Mouse (Mus musculus): ENCODE results near the gene Zfp451.

DNA sequence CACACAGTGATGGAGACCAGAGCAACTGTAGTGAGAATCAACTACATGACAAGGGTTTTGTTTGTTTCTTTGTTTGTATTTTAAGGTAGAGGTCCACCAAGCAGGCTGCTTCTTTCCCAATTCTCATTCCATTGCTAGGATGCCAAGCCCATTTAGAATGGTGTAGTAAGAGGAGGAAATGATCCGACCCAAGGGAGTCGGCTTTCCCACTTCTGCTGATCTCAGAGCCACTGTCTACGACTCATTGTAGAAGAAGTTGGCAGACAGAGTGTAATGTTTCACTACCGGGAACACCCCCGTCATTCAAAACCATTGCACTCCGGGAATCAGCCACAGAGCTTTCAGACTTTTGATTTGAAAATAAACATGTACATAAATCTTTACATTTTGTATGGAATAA lies 89.9 kb downstream of the Zfp451 start:
- TF ChIP-seq CTCF (IDR thresholded peaks at IDR 0.05 in 2 of 3, conservative IDR thresholded peaks at IDR 0.05 in 1 of 3; ENCODE audit: control insufficient read depth in 1 of 3, insufficient read depth in 1 of 3, low read depth in 2 of 3, low read length in 3 of 3, poor library complexity in 1 of 3, severe bottlenecking in 1 of 3): no peak
- TF ChIP-seq USF2 (IDR thresholded peaks at IDR 0.05; ENCODE audit: borderline replicate concordance in 1 of 2, insufficient read depth in 1 of 2, low read depth in 1 of 2, low read length in 2 of 2): no peak
- TF ChIP-seq GATA1 (IDR thresholded peaks at IDR 0.05; ENCODE audit: low read depth, low read length): no peak
- no peak for TF ChIP-seq SIN3A (IDR thresholded peaks at IDR 0.05; ENCODE audit: low read length)
- TF ChIP-seq POLR2A (IDR thresholded peaks at IDR 0.05; ENCODE audit: control insufficient read depth in 1 of 2, insufficient read depth in 1 of 2, low read depth in 1 of 2, low read length in 2 of 2, poor library complexity in 1 of 2): no peak
- no peak for TF ChIP-seq TCF12 (IDR thresholded peaks at IDR 0.05; ENCODE audit: low read depth, low read length)
- no peak for TF ChIP-seq MXI1 (IDR thresholded peaks at IDR 0.05; ENCODE audit: low read depth, low read length)
